Mouse (Mus musculus): ENCODE measurements around the gene 9530053A07Rik. TPM values are rescaled to one million over a fixed set of nuclear protein-coding genes. Genes with fewer than 3 reads are reported as not detected.

9530053A07Rik gene
- polyA plus RNA-seq, 1 experiment = not detected

GRCm38 (mm10) chr7:28206044-28206600, 76.9 kb downstream of the 9530053A07Rik start:
- TF ChIP-seq CTCF (conservative IDR thresholded peaks at IDR 0.05; ENCODE audit: insufficient read depth, insufficient read length, low read depth, low read length) (no peak), POLR2A (IDR thresholded peaks at IDR 0.05; ENCODE audit: low read depth, low read length) (no peak)
- DNase-seq = peak; percentile 52
- 83% methylated on average over 4 of the region's 4 CpGs for WGBS

GRCm38 (mm10) chr7:28208396-28208987, 79.2 kb downstream of the 9530053A07Rik start:
- Histone ChIP-seq H3K36me3 (ENCODE audit: control insufficient read depth, insufficient read depth, low read length) (no peaks in the 10 kb centered on the region), H3K4me1 (ENCODE audit: control insufficient read depth, insufficient read depth, low read length) (no peaks in the 10 kb centered on the region; the same call in 1 of the 2 replicates), H3K4me3 (ENCODE audit: insufficient read depth, low read depth, low read length) (peak overlapping the region; percentile 30), H3K27me3 (replicated peaks; ENCODE audit: control insufficient read depth, insufficient read depth, low read length) (no peaks in the 10 kb centered on the region), H3K27ac (ENCODE audit: insufficient read depth, low read depth, low read length) (no peak overlapping the region)
- WGBS = 27% methylated on average over 12 of the region's 12 CpGs
- no peak for TF ChIP-seq CTCF (conservative IDR thresholded peaks at IDR 0.05; ENCODE audit: insufficient read depth, insufficient read length, low read depth, low read length)
- TF ChIP-seq POLR2A (IDR thresholded peaks at IDR 0.05; ENCODE audit: low read depth, low read length) = no peak
- DNase-seq = no peak

More at GRCm38 (mm10) chr7:28206044-28206600, 76.9 kb downstream of the 9530053A07Rik start:
- H3K27ac ChIP-seq (ENCODE audit: insufficient read depth, low read depth, low read length) = no peak overlapping the region
- H3K27me3 ChIP-seq (replicated peaks; ENCODE audit: control insufficient read depth, insufficient read depth, low read length) = no peaks in the 10 kb centered on the region
- no peaks in the 10 kb centered on the region; the same call in 1 of the 2 replicates for H3K4me1 ChIP-seq (ENCODE audit: control insufficient read depth, insufficient read depth, low read length)
- no peak overlapping the region for H3K4me3 ChIP-seq (ENCODE audit: insufficient read depth, low read depth, low read length)
- H3K36me3 ChIP-seq (ENCODE audit: control insufficient read depth, insufficient read depth, low read length) = no peaks in the 10 kb centered on the region

GRCm38 (mm10) chr7:28208988-28209508, 79.8 kb downstream of the 9530053A07Rik start:
- no peaks in the 10 kb centered on the region for H3K36me3 ChIP-seq (ENCODE audit: control insufficient read depth, insufficient read depth, low read length)
- H3K27ac ChIP-seq (ENCODE audit: insufficient read depth, low read depth, low read length) = no peak overlapping the region
- DNase-seq = peak; percentile 80
- TF ChIP-seq POLR2A (IDR thresholded peaks at IDR 0.05; ENCODE audit: low read depth, low read length) (no peak), CTCF (conservative IDR thresholded peaks at IDR 0.05; ENCODE audit: insufficient read depth, insufficient read length, low read depth, low read length) (no peak)
- H3K27me3 ChIP-seq (replicated peaks; ENCODE audit: control insufficient read depth, insufficient read depth, low read length) = no peaks in the 10 kb centered on the region
- no peaks in the 10 kb centered on the region for H3K4me1 ChIP-seq (ENCODE audit: control insufficient read depth, insufficient read depth, low read length)
- H3K4me3 ChIP-seq (ENCODE audit: insufficient read depth, low read depth, low read length) = peak overlapping the region; percentile 30
- WGBS = 44% methylated on average over 19 of the region's 19 CpGs

- TF ChIP-seq POLR2A (IDR thresholded peaks at IDR 0.05; ENCODE audit: low read depth, low read length) (no peak), CTCF (conservative IDR thresholded peaks at IDR 0.05; ENCODE audit: insufficient read depth, insufficient read length, low read depth, low read length) (no peak; the same call in 1 of the 2 replicates)
- no peaks in the 10 kb centered on the region for H3K4me1 ChIP-seq (ENCODE audit: control insufficient read depth, insufficient read depth, low read length)
- H3K27me3 ChIP-seq (replicated peaks; ENCODE audit: control insufficient read depth, insufficient read depth, low read length) = no peaks in the 10 kb centered on the region
- 43% methylated on average over 5 of the region's 5 CpGs for WGBS
- no peak overlapping the region for H3K4me3 ChIP-seq (ENCODE audit: insufficient read depth, low read depth, low read length)
- H3K27ac ChIP-seq (ENCODE audit: insufficient read depth, low read depth, low read length) = no peak overlapping the region
- no peaks in the 10 kb centered on the region for H3K36me3 ChIP-seq (ENCODE audit: control insufficient read depth, insufficient read depth, low read length)
- DNase-seq = peak; percentile 35
Measured at GRCm38 (mm10) chr7:28210731-28211130, 81.5 kb downstream of the 9530053A07Rik start.

GRCm38 (mm10) chr7:28214142-28214541, 84.9 kb downstream of the 9530053A07Rik start:
- WGBS = 23% methylated on average over 10 of the region's 10 CpGs
- Histone ChIP-seq H3K4me1 (ENCODE audit: control insufficient read depth, insufficient read depth, low read length) (no peaks in the 10 kb centered on the region; the same call in 1 of the 2 replicates), H3K27me3 (replicated peaks; ENCODE audit: control insufficient read depth, insufficient read depth, low read length) (no peaks in the 10 kb centered on the region), H3K36me3 (ENCODE audit: control insufficient read depth, insufficient read depth, low read length) (no peaks in the 10 kb centered on the region), H3K4me3 (ENCODE audit: insufficient read depth, low read depth, low read length) (no peak overlapping the region), H3K27ac (ENCODE audit: insufficient read depth, low read depth, low read length) (no peak overlapping the region)
- TF ChIP-seq CTCF (conservative IDR thresholded peaks at IDR 0.05; ENCODE audit: insufficient read depth, insufficient read length, low read depth, low read length) (peak; percentile 89), POLR2A (IDR thresholded peaks at IDR 0.05; ENCODE audit: low read depth, low read length) (no peak)
- DNase-seq = peak; percentile 75

Other genes starting within 250 kb of the 9530053A07Rik start
- gene Zfp974, start 200.0 kb upstream of the 9530053A07Rik start, polyA plus RNA-seq (2012; rRNA removed) = 2.1 and 2.5 TPM in 2 replicates
- gene Zfp780b, start 150.3 kb upstream of the 9530053A07Rik start, polyA plus RNA-seq (2012; rRNA removed) = 1.6 and 2.2 TPM in 2 replicates
- gene Zfp850, start 115.4 kb upstream of the 9530053A07Rik start, polyA plus RNA-seq (2012; rRNA removed) = 0.11 and 0.29 TPM in 2 replicates
- 107 and 115 TPM in 2 replicates for gene Psmc4, start 79.4 kb upstream of the 9530053A07Rik start, polyA plus RNA-seq (2012; rRNA removed)
- gene Fcgbp, start 58.2 kb upstream of the 9530053A07Rik start, polyA plus RNA-seq (2012; rRNA removed) = 7.7 and 10.3 TPM in 2 replicates
- gene Fbl, start 40.2 kb downstream of the 9530053A07Rik start, polyA plus RNA-seq (2012; rRNA removed) = 33.0 and 54.3 TPM in 2 replicates
- 31.1 and 34.8 TPM in 2 replicates for gene Dyrk1b, start 50.0 kb downstream of the 9530053A07Rik start, polyA plus RNA-seq (2012; rRNA removed)
- gene Eid2, start 138.4 kb downstream of the 9530053A07Rik start, polyA plus RNA-seq (2012; rRNA removed) = 5.2 and 5.7 TPM in 2 replicates
- gene Eid2b, start 148.3 kb downstream of the 9530053A07Rik start, polyA plus RNA-seq (2012; rRNA removed) = 7.7 and 10.2 TPM in 2 replicates
- 0.14 TPM in 1 of 2 replicates, not detected in the other for gene Selenov, start 161.7 kb downstream of the 9530053A07Rik start, polyA plus RNA-seq (2012; rRNA removed)
- not detected in 2 replicates for gene Dll3, start 172.8 kb downstream of the 9530053A07Rik start, polyA plus RNA-seq (2012; rRNA removed)
- gene Timm50, start 182.6 kb downstream of the 9530053A07Rik start, polyA plus RNA-seq (2012; rRNA removed) = 99.0 and 102 TPM in 2 replicates
- 86.8 and 88.6 TPM in 2 replicates for gene Supt5, start 209.3 kb downstream of the 9530053A07Rik start, polyA plus RNA-seq (2012; rRNA removed)
- 724 and 951 TPM in 2 replicates for gene Rps16, start 221.2 kb downstream of the 9530053A07Rik start, polyA plus RNA-seq (2012; rRNA removed)
- gene Plekhg2, start 243.1 kb downstream of the 9530053A07Rik start, polyA plus RNA-seq (2012; rRNA removed) = 13.5 and 14.6 TPM in 2 replicates